Mouse (Mus musculus) brown adipose tissue, adult 24 weeks (tissue): ENCODE measurements around the gene Clca4b. TPM values are rescaled to one million over a fixed set of nuclear protein-coding genes. Genes with fewer than 3 reads are reported as not detected.
"Not testable (repeated sequence)": the region's sequence is repeated elsewhere in the genome, so short reads cannot be mapped to it uniquely, and the experiment has no call there.

Experiments used
- H3K27ac ChIP-seq: fragments of 200-500 bp; replicated peaks from 2 replicates; pipeline ENCODE4 v1.5.1; 2012; ENCODE audit warnings: low read depth, mild to moderate bottlenecking, low read length
- H3K4me1 ChIP-seq: fragments of 200-500 bp; 2 replicates; pipeline ENCODE4 v1.6.1; 2012; ENCODE audit warnings: low read length, mixed read lengths; ENCODE audit not compliant: control insufficient read depth, insufficient read depth, insufficient read length
- H3K4me3 ChIP-seq: fragments of 200-500 bp; 2 replicates; pipeline ENCODE4 v1.5.1; 2012; ENCODE audit warnings: low read depth, mild to moderate bottlenecking, low read length, moderate library complexity; ENCODE audit not compliant: insufficient read depth
- polyA plus RNA-seq: library from polyadenylated mRNA; stranded (reverse); fragments of >200 nt; gene quantifications from 2 replicates; pipeline ENCODE4 v1.2.4, GENCODE M21; 2012; ENCODE audit not compliant: missing spikeins, insufficient read depth, insufficient read length

The Clca4b gene
- polyA plus RNA-seq, 1 experiment = not detected

DNA sequence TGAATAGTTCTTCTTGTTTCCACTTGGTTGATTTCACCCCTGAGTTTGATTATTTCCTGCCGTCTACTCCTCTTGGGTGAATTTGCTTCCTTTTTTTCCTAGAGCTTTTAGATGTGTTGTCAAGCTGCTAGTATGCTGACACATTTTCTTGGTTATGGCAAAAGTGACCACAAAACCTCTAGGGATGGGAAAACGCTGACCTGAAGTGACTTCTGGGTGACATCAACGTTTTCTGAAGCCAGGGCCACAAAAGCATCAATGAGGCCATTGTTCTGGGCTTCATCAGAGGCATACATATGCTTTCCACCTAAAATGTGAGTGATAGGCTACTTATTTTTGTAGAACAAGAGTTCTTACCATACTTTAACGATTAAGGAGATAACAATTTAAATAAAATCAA, 60.3 kb downstream of the Clca4b start:
- H3K27ac ChIP-seq, H3K4me1 ChIP-seq, H3K4me3 ChIP-seq: not testable (repeated sequence)

Other genes starting within 250 kb of the Clca4b start
- 539 and 866 TPM in 2 replicates for gene Sh3glb1, start 212.2 kb downstream of the Clca4b start, polyA plus RNA-seq
- gene Clca3a1, start 171.6 kb downstream of the Clca4b start, polyA plus RNA-seq = not detected in 2 replicates
- gene Clca3a2, start 113.0 kb downstream of the Clca4b start, polyA plus RNA-seq = not detected in 2 replicates
- gene Clca3b, start 83.2 kb downstream of the Clca4b start, polyA plus RNA-seq = not detected in 2 replicates
- not detected in 2 replicates for gene Clca4a, start 42.5 kb upstream of the Clca4b start, polyA plus RNA-seq
- not detected in 2 replicates for gene Clca1, start 100.2 kb upstream of the Clca4b start, polyA plus RNA-seq
- not detected in 2 replicates for gene Clca2, start 166.9 kb upstream of the Clca4b start, polyA plus RNA-seq
- gene Odf2l, start 186.1 kb upstream of the Clca4b start, polyA plus RNA-seq = 15.0 and 15.7 TPM in 2 replicates